Mouse (Mus musculus): ENCODE results near the gene Traf3. TPM values are rescaled to one million over a fixed set of nuclear protein-coding genes. Genes with fewer than 3 reads are reported as not detected.

Gene Traf3
- total RNA-seq, 2 experiments from 2014 or later = 12.4 to 24.1 TPM

- no peak for ATAC-seq (replicated peaks; ENCODE audit: poor library complexity)
These were observed 82.9 kb downstream of the Traf3 start for GRCm38 (mm10) chr12:111249095-111249494.

- no peak for ATAC-seq (replicated peaks; ENCODE audit: poor library complexity)
These were observed 83.9 kb downstream of the Traf3 start for GRCm38 (mm10) chr12:111250116-111250515.

GRCm38 (mm10) chr12:111251227-111251626, 85.1 kb downstream of the Traf3 start:
- no peak for ATAC-seq (replicated peaks; ENCODE audit: poor library complexity)

GRCm38 (mm10) chr12:111263650-111264049, 97.5 kb downstream of the Traf3 start:
- no peak for ATAC-seq (replicated peaks; ENCODE audit: poor library complexity)

- ATAC-seq (replicated peaks; ENCODE audit: poor library complexity) = no peak
These were observed 99.0 kb downstream of the Traf3 start for GRCm38 (mm10) chr12:111265212-111265611.

- no peak for ATAC-seq (replicated peaks; ENCODE audit: poor library complexity)
These were observed 100.4 kb downstream of the Traf3 start for GRCm38 (mm10) chr12:111266592-111266991.

- peak; percentile 53 for ATAC-seq (replicated peaks; ENCODE audit: poor library complexity)
These were observed 101.6 kb downstream of the Traf3 start for GRCm38 (mm10) chr12:111267673-111268325.

- no peak for ATAC-seq (replicated peaks; ENCODE audit: poor library complexity)
These were observed 104.6 kb downstream of the Traf3 start, which contains the start of gene Amn for GRCm38 (mm10) chr12:111270629-111271277. Amn (plus strand) TSS chr12:111271095.

GRCm38 (mm10) chr12:111271406-111271805, 105.2 kb downstream of the Traf3 start:
- ATAC-seq (replicated peaks; ENCODE audit: poor library complexity) = no peak

GRCm38 (mm10) chr12:111271966-111272365, 105.8 kb downstream of the Traf3 start:
- ATAC-seq (replicated peaks; ENCODE audit: poor library complexity) = no peak

- ATAC-seq (replicated peaks; ENCODE audit: poor library complexity) = peak; percentile 67
These were observed 106.2 kb downstream of the Traf3 start for GRCm38 (mm10) chr12:111272420-111272819.

- peak; percentile 20; the same call in 1 of the 2 replicates for ATAC-seq (replicated peaks; ENCODE audit: poor library complexity)
These were observed 107.8 kb downstream of the Traf3 start for GRCm38 (mm10) chr12:111274006-111274405.

GRCm38 (mm10) chr12:111274447-111275149, 108.4 kb downstream of the Traf3 start:
- no peak for ATAC-seq (replicated peaks; ENCODE audit: poor library complexity)

GRCm38 (mm10) chr12:111275150-111275841, 109.1 kb downstream of the Traf3 start:
- ATAC-seq (replicated peaks; ENCODE audit: poor library complexity) = no peak

GRCm38 (mm10) chr12:111276371-111276770, 110.2 kb downstream of the Traf3 start:
- no peak for ATAC-seq (replicated peaks; ENCODE audit: poor library complexity)

- no peak for ATAC-seq (replicated peaks; ENCODE audit: poor library complexity)
These were observed 117.4 kb downstream of the Traf3 start for GRCm38 (mm10) chr12:111283573-111283972.

- ATAC-seq (replicated peaks; ENCODE audit: poor library complexity) = no peak
These were observed 118.4 kb downstream of the Traf3 start for GRCm38 (mm10) chr12:111284532-111284931.

- no peak for ATAC-seq (replicated peaks; ENCODE audit: poor library complexity)
These were observed 126.9 kb downstream of the Traf3 start for GRCm38 (mm10) chr12:111293025-111293424.

GRCm38 (mm10) chr12:111301322-111302017, 135.3 kb downstream of the Traf3 start:
- peak; percentile 9; the same call in 1 of the 2 replicates for ATAC-seq (replicated peaks; ENCODE audit: poor library complexity)

GRCm38 (mm10) chr12:111302018-111302345, 135.8 kb downstream of the Traf3 start:
- ATAC-seq (replicated peaks; ENCODE audit: poor library complexity) = peak; percentile 85

Data from megakaryocyte progenitor cell, adult 5-6 weeks (primary cell).